Mouse (Mus musculus) erythroblast, embryonic 14.5 days (primary cell): Measurements from ENCODE around the gene Galt.
"Not testable (repeated sequence)": the region's sequence is repeated elsewhere in the genome, so short reads cannot be mapped to it uniquely, and the experiment has no call there.

Source experiments
- GATA1 ChIP-seq: IDR thresholded peaks from 2 replicates; pipeline ENCODE4 v1.6.1; 2012; ENCODE audit warnings: low read length, inconsistent platforms, mixed read lengths
- TAL1 ChIP-seq: IDR thresholded peaks from 3 replicates; pipeline ENCODE4 v1.6.1; 2012; ENCODE audit warnings: low read length, inconsistent platforms, mixed read lengths

DNA sequence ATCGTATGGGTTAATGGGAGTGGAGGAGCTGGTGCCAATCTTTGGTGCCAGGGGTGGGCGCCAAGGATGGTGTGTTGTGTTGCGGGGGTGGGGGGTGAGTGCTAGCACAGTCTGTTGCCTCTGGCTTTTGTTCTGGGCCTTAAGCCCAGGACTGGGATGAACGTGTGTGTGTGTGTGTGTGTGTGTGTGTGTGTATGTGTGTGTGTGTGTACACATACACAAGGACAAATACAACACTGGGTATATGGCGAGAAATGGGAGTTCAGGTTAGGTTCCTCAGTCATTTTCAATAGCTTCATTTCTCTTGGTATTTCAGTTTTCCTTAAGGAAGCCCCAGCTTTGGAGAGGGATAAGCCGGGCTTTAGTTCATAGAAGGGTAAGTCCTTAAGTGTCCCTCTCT is 8.1 kb downstream of the Galt start:
- TF ChIP-seq GATA1, TAL1: not testable (repeated sequence)
